Mouse (Mus musculus): ENCODE results near the gene Strip2.

Gene Strip2

DNA sequence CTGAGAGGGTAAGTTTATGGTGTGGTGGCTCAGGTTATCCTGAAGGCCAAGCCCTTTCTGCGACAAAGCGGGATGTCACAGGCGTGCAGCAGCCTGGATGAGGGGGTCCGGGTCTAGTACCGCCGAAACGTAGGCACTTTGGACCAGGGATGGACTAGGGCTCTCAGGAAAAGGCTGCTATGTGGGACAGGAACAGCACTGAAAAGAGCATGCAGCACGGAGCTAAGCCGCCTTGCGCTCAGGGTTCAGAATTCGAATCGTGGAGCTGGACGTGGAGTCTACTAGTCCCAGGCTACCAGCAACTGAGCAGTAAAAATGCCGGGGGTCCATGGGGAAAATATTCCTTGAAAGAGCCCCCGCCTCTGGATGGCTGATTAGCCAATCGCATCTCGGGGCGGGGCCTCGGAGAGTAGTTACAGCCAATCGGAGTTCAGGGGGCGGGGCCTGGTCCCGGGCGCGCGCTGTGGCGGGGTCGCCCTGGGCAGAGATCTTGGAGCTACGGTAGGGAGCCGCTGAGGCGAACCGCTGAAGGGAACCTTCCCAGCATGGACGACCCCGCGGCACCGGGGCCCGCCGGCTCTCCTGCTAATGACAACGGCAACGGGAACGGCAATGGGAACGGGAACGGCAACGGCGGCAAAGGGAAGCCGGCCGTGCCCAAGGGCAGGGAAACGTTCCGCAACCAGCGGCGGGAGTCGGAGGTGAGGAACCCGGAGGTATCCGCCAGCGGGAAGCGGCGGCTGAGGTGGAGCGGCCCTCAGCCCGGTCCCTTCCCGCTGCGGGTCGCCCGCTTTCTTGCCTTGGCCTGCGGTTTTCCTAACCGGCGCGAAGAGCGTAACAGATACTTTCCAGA, at the start of gene Strip2:
Gene Strip2 (plus strand): TSS at position 483 of the 853 bp plus-strand sequence.
- peak; percentile 96 for DNase-seq

DNA sequence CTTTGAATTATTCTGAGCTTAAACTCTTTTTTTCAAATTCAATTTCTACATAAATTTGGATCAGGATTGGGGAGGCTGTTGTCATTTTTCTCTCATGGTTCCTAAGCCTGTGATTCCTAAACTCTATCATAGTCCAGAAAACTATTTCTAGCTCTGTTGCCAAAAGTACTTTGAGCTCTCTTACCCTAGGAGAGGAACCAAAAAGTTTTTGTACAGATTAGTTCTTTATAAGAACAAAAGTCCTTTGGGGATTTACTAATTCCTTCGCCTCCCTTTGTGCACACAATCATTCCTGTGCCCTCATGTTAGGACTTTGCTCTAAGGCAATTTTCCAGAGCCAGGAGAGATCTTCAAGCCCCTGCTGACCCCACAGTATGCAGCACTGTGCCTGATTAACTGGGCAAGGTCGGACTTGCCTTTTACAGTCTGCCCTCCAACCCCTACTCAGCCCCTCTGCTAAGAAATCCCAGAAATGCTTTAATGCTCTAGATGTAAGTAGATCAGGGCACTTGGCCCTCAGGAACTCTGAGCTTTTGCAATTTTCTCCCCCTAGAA, 48.4 kb upstream of the Strip2 start:
- no peak for DNase-seq

- DNase-seq, result peak; percentile 27
Measured at GRCm38 (mm10) chr6:29873654-29874053, 43.2 kb upstream of the Strip2 start.

DNA sequence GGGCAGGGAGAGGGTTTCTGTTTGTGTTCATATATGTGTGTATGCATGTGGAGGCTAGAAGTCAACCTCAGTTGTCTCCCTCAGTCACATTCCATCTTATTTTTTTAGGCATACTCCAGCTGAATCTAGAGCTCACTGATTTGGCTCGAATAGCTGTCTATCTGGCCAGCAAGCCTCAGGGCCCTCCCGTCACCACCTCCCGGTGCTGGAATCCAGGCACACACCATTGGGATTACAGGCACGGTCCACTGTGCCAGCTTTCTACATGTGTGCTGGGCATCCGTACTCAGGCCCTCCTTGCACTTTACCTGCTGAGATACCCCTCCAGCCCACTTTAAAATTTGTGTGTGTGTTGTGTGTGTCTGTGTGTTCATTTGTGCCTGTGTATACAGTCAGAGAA, 41.2 kb upstream of the Strip2 start:
- no peak for DNase-seq

DNA sequence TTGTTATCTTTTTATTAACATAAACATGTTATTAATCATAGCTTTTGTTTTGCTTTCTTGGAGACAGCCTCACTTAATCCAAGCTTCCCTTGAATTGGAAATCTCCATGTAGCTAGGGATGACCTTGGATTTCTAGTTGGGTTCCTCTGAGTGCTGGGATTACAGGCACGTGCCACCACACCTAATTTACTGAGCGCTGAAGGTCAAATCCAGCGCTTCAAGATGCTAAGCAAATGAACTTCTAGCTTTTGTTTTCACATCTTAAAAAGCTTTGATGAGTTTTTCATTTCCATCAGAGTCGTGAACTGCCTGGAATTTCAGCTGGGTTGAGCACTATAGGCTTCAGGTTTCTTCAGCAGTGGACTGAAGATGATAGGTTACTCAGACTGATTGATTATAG, 40.0 kb upstream of the Strip2 start:
- no peak for DNase-seq

- no peak for DNase-seq
Measured at GRCm38 (mm10) chr6:29879579-29879978, 37.2 kb upstream of the Strip2 start.

DNA sequence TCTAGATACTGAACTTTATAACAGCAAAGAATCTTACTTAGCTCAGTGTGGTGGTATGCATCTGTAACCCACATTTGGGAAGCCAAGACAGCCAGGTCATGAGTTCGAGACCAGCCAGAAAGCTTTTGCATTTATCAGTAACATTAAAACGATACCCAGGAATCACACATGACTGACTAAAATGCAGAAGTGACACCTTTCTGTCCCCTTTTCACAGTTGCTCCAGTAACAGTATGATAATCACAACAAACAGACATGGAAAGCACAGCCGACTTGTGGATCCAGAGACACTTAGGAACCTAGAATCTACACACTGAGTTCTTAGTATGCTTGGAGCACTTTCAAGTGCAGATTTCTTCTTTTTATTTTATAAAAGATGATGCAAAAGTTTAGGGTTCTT, 36.0 kb upstream of the Strip2 start:
- DNase-seq, result no peak

GRCm38 (mm10) chr6:29881936-29882335, 34.9 kb upstream of the Strip2 start:
- DNase-seq, result no peak

DNA sequence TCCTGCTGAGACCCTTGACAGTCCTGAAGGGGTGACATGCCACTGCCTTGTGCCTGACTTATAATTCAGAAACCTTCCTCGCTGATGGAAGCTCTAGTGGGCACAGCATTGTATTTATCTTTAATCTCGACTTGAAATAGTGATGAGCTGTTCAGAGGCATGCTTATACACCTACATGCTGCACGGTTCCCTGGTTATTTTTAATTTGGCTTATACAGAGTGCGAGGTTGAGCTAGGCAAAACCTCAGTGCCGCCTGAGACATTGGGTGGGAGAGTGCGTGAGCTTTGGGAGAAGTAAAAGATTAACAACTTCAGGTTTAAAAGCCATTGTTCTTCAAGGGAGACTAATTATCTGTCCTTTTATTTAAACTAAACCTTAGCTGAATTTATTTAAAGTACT, 33.9 kb upstream of the Strip2 start:
- no peak for DNase-seq

- no peak for DNase-seq
Measured at GRCm38 (mm10) chr6:29891151-29891550, 25.7 kb upstream of the Strip2 start.

DNA sequence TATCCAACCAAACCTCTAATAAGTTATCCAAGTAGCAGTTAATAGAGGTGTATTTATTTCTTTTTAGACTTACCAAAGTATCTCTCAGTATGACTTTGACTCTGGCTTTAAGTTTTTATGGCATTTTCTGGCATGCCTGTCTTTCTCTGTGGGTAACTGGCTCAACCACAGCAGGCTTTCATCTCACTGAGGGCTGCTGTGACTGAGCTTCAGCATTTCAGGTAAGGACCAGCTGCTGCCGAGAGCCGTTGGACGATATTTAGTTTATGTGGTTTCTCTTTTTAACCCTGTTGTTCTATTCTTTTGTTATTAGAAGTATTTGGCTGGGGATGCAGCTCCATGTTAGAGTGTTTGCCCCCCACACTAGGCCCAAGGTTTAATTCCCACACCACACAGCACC, 19.8 kb upstream of the Strip2 start:
- no peak for DNase-seq

DNA sequence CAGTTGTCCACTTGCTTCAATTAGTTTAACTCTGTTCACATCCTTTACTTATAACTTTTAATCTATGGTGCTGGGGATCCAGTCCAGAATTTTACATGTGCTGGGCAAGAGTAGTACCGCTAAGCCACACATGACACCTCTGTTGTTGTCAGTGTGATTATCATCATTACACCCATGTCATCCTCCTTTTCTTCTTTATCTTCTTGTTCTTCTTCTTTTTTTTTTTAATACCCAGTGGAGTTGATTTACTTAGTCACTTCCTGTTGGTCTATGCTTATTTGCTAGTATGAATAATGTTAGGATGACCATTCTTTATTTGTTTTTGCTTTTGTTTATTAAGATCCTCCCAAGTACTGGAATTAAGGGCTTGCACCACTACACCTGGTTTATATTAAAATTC, 15.4 kb upstream of the Strip2 start:
- no peak for DNase-seq

DNA sequence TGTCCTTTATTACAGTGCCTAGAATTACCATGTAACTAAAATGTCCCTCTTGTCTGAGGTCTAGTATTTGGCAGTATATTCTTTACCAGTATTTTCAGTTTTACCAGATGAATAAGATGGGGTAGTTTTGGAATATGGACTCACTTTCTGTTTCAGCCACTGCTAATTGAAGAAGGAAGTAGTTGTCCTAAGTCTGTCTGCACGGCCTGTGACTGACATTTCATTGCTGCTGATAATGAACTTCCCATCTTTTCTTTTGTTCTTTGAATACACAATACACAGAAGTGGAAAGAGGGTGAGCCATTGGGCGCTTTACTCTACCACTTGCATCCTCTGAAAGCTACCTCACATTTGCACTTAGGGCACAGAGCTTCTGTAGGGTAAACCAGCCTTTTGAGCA, 14.6 kb upstream of the Strip2 start:
- DNase-seq, result no peak

DNA sequence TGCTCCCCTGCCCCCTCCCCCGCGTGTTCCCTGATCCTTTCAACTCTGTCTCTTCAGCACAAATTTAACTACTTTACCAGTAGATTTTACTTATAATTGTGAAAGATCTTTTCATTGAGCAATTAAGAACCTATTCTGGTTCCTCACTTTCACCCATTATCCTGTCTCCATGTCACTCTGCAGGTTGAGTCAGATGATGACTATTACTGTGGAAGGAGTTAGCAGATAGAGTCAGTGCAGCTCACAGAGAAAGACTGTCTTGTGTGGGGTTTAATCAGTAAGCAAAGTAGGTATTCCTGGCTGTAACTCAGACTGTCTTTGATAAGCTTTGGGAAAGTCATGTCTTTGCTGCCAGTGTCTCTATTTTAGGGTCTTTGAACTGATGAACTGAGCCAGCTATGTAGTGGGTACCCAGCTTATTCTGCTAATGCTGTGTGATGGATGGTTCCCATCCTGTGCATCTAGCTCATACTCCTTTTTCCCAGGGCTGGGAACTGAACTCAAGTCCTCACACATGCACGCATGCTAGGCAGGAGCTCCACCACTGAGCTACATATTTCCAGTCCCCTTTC, 13.4 kb upstream of the Strip2 start:
- no peak for DNase-seq

GRCm38 (mm10) chr6:29904281-29904680, 12.5 kb upstream of the Strip2 start:
- no peak for DNase-seq

DNA sequence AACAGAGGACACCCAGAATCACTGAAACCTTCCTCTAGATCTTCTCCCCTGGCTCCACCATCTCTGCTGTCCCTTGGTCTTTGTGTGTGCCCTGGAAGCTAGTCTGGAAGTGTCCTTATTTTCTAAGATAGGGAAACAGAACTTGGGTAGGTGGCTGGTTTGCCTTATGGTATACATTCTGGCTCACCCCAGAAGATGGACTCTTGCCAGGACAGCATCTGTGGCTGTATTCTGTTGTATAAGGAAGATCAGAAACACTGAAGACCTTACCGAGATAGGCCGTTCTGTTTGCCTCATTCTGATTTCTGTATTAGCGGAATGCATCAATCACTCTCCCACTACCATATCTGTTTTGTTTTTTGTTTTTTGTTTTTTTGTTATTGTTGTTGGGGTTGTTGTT, 6.2 kb upstream of the Strip2 start:
- no peak for DNase-seq

- no peak for DNase-seq
Measured at GRCm38 (mm10) chr6:29913673-29914072, 3.1 kb upstream of the Strip2 start.

DNA sequence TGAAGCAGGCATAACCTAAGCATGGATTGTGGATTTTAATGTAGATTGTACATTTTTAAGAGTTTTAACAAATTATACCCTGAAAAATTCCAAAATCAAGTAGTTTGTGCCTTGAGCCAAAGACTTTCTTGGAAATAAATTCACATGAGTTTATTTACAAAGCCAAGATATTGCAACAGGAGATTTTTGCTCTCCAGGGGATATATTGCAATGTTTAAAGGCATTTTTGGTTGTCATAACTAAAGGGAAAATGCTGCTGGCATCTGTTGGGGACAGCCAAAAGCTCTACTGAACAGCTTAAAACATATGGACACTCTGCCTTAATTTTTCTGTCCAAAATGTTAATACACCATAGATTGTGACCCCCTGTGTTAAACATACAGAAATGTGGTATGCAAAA, 2.7 kb upstream of the Strip2 start:
- no peak for DNase-seq

DNA sequence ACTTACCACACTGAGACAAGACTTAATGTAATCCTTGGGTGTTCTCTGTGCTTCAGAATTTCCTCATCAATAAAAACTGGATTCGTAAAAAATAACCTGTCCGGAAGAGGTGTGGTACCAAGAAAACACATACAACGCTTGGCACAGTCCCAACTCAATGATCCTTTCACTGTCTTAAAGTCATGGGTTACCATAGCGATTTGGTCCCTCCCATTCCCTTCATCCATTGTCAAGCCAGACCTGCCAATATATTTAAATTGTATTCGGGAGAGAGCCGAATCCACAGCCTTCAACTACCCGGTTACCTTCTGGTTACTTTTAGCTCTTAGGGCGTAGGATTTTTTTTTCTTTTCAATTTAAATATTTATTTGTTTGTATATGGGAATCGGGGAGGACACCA, 976 bp upstream of the Strip2 start:
- DNase-seq, result no peak

DNA sequence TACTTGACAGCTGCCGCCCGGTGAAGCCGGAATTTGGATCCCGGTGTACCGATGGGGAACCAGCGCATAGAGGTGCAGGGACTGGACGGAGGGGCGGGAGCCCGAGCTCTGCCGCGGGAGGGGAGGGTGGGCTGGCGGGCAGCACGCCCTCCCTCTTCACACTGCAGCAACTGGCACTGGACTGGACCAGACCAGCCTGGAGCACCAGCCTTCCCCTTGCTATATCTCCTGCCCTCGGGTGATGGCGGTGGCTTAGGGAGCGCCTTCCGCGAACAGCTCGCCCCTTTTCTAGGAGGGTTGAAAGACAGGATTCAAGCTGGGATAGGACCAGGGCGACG, 540 bp downstream of the Strip2 start:
- peak; percentile 39 for DNase-seq

DNA sequence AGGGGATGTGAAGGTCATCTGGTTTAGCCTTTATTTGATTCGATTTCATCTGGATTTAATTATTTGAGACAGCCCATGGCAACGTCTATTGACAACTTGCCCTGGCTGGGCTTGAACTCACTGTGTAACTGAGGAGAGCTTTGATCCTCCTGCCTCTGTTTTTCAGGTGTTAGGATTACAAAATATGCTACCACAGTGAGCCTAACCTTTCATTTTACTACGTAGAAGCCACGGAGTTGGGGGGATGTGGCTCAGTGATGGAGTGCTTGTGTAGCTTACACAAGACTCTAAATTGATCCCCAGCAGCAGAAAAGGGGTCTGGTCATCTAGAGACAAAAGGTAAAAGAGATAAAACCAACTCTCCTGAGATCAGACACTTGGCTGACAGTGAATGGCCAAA, 1.1 kb downstream of the Strip2 start:
- DNase-seq, result no peak

DNA sequence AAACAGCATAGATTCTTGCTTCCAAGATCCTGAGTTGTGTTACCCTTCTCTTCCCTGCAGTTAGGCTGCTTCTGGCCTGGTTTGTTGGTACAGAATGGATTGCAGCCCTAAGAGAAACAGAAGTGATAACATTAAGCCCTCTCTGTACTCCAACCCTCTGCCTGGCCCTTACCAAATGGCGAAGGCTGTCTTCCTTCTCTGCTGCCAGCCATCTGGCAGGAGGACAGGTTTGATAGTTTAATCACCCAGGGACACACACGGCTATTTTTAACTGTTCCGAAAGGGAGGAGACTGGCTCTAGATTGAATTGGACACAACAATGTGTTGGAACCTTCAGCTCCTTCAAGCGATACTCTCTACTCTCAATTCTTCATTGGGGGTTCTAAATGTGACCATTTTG, 6.7 kb downstream of the Strip2 start:
- DNase-seq, result no peak

GRCm38 (mm10) chr6:29925594-29926219, 8.9 kb downstream of the Strip2 start:
- DNase-seq, result no peak

DNA sequence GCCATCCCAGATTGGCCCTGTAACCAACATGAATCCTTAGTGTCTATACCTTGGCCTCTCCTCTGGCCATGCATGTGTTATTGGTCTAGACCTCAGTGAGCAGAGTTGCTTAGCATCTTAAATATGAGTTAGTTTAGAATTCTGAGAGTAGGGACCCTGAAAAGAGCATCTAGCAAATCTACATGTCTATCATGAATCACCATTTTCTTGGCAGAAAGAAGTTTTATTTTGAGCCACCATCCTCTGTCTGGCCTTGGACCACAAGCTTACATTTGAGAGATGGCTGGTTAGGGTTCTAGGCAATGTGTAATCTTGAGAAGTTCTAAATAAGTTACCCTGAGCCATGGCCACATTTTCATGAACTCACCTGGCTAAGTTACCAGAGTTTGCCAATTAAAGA, 13.3 kb downstream of the Strip2 start:
- DNase-seq, result no peak
